ENCODE assay signal across 19 mouse cellular contexts in genomic region chr5:69350596-69350995, GRCm38 (mm10). TPM values are rescaled to one million over a fixed set of nuclear protein-coding genes. Genes with fewer than 3 reads are reported as not detected.
"Had no signal": no experiment of that assay in that cellular context is flagged by ENCODE, and none has a peak within 500 bp of the region (broad histone marks: within the 10 kb centered on the region; RNA-seq: fewer than 3 reads in every experiment).

No protein-coding gene starts in this region.

- H3K9ac ChIP-seq: neural tube, embryonic 12.5 days; neural tube, embryonic 13.5 days; neural tube, embryonic 15.5 days; stomach, embryonic 15.5 days had no signal

- H3K4me2 ChIP-seq: neural tube, embryonic 12.5 days; neural tube, embryonic 13.5 days; neural tube, embryonic 15.5 days; stomach, embryonic 15.5 days had no signal

- DNase-seq: right cerebral cortex, adult 18-20 months; right cerebral cortex, postnatal 14 days; right cerebral cortex, postnatal 25 days; right cerebral cortex, postnatal 4 days; spleen, adult 18-20 months; thymus, adult 18-20 months; thymus, adult 2 months; thymus, postnatal 14 days; thymus, postnatal 25 days; thymus, postnatal 36 days; thymus, postnatal 4 days had no signal

- H3K4me3 ChIP-seq: neural tube, embryonic 12.5 days; neural tube, embryonic 13.5 days; neural tube, embryonic 15.5 days; stomach, embryonic 15.5 days had no signal

- H3K27ac ChIP-seq: neural tube, embryonic 12.5 days; neural tube, embryonic 13.5 days; neural tube, embryonic 15.5 days; stomach, embryonic 15.5 days; stomach, postnatal 0 days had no signal

- H3K4me1 ChIP-seq: neural tube, embryonic 12.5 days; neural tube, embryonic 13.5 days; neural tube, embryonic 15.5 days; stomach, embryonic 15.5 days had no signal

- H3K27me3 ChIP-seq: neural tube, embryonic 12.5 days; neural tube, embryonic 13.5 days; neural tube, embryonic 15.5 days; stomach, embryonic 15.5 days had no signal

- H3K9me3 ChIP-seq: neural tube, embryonic 12.5 days; neural tube, embryonic 13.5 days; neural tube, embryonic 15.5 days; stomach, embryonic 15.5 days had no signal

- H3K36me3 ChIP-seq: neural tube, embryonic 12.5 days; neural tube, embryonic 13.5 days; neural tube, embryonic 15.5 days; stomach, embryonic 15.5 days had no signal

RNA-seq across cellular contexts. Expression of gene Kctd8, which starts 9.1 kb away (rescaled TPM):
- polyA plus RNA-seq: spleen, adult 2 months; testis, adult 2 months; urinary bladder, adult 2 months had no signal
